Mouse (Mus musculus): ENCODE measurements around the gene Arhgdia. TPM values are rescaled to one million over a fixed set of nuclear protein-coding genes. Genes with fewer than 3 reads are reported as not detected.

Arhgdia gene
- polyA plus RNA-seq, 1 experiment from 2014 or later = 612 TPM

- Histone ChIP-seq H3K4me3 (ENCODE audit: low read length) (no peak overlapping the region), H3K36me3 (ENCODE audit: control insufficient read depth, insufficient read depth, low read length) (peaks cover 31% of the 10 kb centered on the region), H3K27me3 (ENCODE audit: control insufficient read depth, insufficient read depth, low read length) (no peaks in the 10 kb centered on the region), H3K9ac (ENCODE audit: low read depth, low read length) (no peak overlapping the region), H3K4me1 (ENCODE audit: control insufficient read depth, insufficient read depth, low read length) (peaks cover 28% of the 10 kb centered on the region), H3K27ac (ENCODE audit: low read depth, low read length) (no peak overlapping the region), H3K4me2 (replicated peaks; ENCODE audit: low read depth, low read length) (no peak overlapping the region), H3K9me3 (ENCODE audit: control insufficient read depth, low read length) (no peaks in the 10 kb centered on the region)
- WGBS = 82% methylated on average over 7 of the region's 7 CpGs
- ATAC-seq (ENCODE audit: low FRiP score, low TSS enrichment) = no peak
Observed at GRCm38 (mm10) chr11:120577211-120578023, 4.0 kb downstream of the Arhgdia start.

- Histone ChIP-seq H3K4me1 (ENCODE audit: control insufficient read depth, insufficient read depth, low read length) (peaks cover 26% of the 10 kb centered on the region), H3K27ac (ENCODE audit: low read depth, low read length) (no peak overlapping the region), H3K4me3 (ENCODE audit: low read length) (no peak overlapping the region), H3K9ac (ENCODE audit: low read depth, low read length) (no peak overlapping the region), H3K36me3 (ENCODE audit: control insufficient read depth, insufficient read depth, low read length) (peaks cover 33% of the 10 kb centered on the region), H3K27me3 (ENCODE audit: control insufficient read depth, insufficient read depth, low read length) (no peaks in the 10 kb centered on the region), H3K4me2 (replicated peaks; ENCODE audit: low read depth, low read length) (no peak overlapping the region), H3K9me3 (ENCODE audit: control insufficient read depth, low read length) (no peaks in the 10 kb centered on the region)
- WGBS = 90% methylated on average over 3 of the region's 3 CpGs
- ATAC-seq (ENCODE audit: low FRiP score, low TSS enrichment) = no peak
Observed at GRCm38 (mm10) chr11:120576365-120576981, 5.0 kb downstream of the Arhgdia start.

- H3K4me1 ChIP-seq (ENCODE audit: control insufficient read depth, insufficient read depth, low read length) = peaks cover 32% of the 10 kb centered on the region
- H3K27ac ChIP-seq (ENCODE audit: low read depth, low read length) = no peak overlapping the region
- no peaks in the 10 kb centered on the region for H3K27me3 ChIP-seq (ENCODE audit: control insufficient read depth, insufficient read depth, low read length)
- H3K36me3 ChIP-seq (ENCODE audit: control insufficient read depth, insufficient read depth, low read length) = peaks cover 38% of the 10 kb centered on the region
- H3K4me2 ChIP-seq (replicated peaks; ENCODE audit: low read depth, low read length) = no peak overlapping the region
- no peak overlapping the region for H3K9ac ChIP-seq (ENCODE audit: low read depth, low read length)
- no peak for ATAC-seq (ENCODE audit: low FRiP score, low TSS enrichment)
- no peaks in the 10 kb centered on the region for H3K9me3 ChIP-seq (ENCODE audit: control insufficient read depth, low read length)
- H3K4me3 ChIP-seq (ENCODE audit: low read length) = no peak overlapping the region
Observed at GRCm38 (mm10) chr11:120575940-120576339, 5.5 kb downstream of the Arhgdia start.

GRCm38 (mm10) chr11:120575046-120575445 is 6.4 kb downstream of the Arhgdia start:
- Histone ChIP-seq H3K36me3 (ENCODE audit: control insufficient read depth, insufficient read depth, low read length) (peaks cover 46% of the 10 kb centered on the region), H3K4me3 (ENCODE audit: low read length) (no peak overlapping the region), H3K27me3 (ENCODE audit: control insufficient read depth, insufficient read depth, low read length) (no peaks in the 10 kb centered on the region), H3K9me3 (ENCODE audit: control insufficient read depth, low read length) (no peaks in the 10 kb centered on the region), H3K4me1 (ENCODE audit: control insufficient read depth, insufficient read depth, low read length) (peaks cover 28% of the 10 kb centered on the region), H3K27ac (ENCODE audit: low read depth, low read length) (no peak overlapping the region), H3K9ac (ENCODE audit: low read depth, low read length) (0 out of 2 replicates have a peak overlapping the region, but pooled peaks have one; percentile 96), H3K4me2 (replicated peaks; ENCODE audit: low read depth, low read length) (no peak overlapping the region)
- ATAC-seq (ENCODE audit: low FRiP score, low TSS enrichment) = no peak
- WGBS = 74% methylated on average over 2 of the region's 2 CpGs

- ATAC-seq (ENCODE audit: low FRiP score, low TSS enrichment) = no peak
- Histone ChIP-seq H3K27ac (ENCODE audit: low read depth, low read length) (peak overlapping the region; percentile 31; the same call in 1 of the 2 replicates), H3K27me3 (ENCODE audit: control insufficient read depth, insufficient read depth, low read length) (no peaks in the 10 kb centered on the region), H3K9ac (ENCODE audit: low read depth, low read length) (peak overlapping the region; percentile 96), H3K36me3 (ENCODE audit: control insufficient read depth, insufficient read depth, low read length) (peaks cover 42% of the 10 kb centered on the region), H3K9me3 (ENCODE audit: control insufficient read depth, low read length) (no peaks in the 10 kb centered on the region), H3K4me3 (ENCODE audit: low read length) (peak overlapping the region; percentile 90), H3K4me1 (ENCODE audit: control insufficient read depth, insufficient read depth, low read length) (peaks cover 25% of the 10 kb centered on the region), H3K4me2 (replicated peaks; ENCODE audit: low read depth, low read length) (peak overlapping the region; percentile 92)
- 42% methylated on average over 5 of the region's 5 CpGs for WGBS
Observed at GRCm38 (mm10) chr11:120574278-120574600, 7.2 kb downstream of the Arhgdia start.

- ATAC-seq (ENCODE audit: low FRiP score, low TSS enrichment) = no peak
- peaks cover 39% of the 10 kb centered on the region for H3K36me3 ChIP-seq (ENCODE audit: control insufficient read depth, insufficient read depth, low read length)
- H3K4me2 ChIP-seq (replicated peaks; ENCODE audit: low read depth, low read length) = peak overlapping the region; percentile 92
- H3K9me3 ChIP-seq (ENCODE audit: control insufficient read depth, low read length) = no peaks in the 10 kb centered on the region
- peak overlapping the region; percentile 95 for H3K27ac ChIP-seq (ENCODE audit: low read depth, low read length)
- peaks cover 20% of the 10 kb centered on the region for H3K4me1 ChIP-seq (ENCODE audit: control insufficient read depth, insufficient read depth, low read length)
- no peaks in the 10 kb centered on the region for H3K27me3 ChIP-seq (ENCODE audit: control insufficient read depth, insufficient read depth, low read length)
- H3K4me3 ChIP-seq (ENCODE audit: low read length) = peak overlapping the region; percentile 90
- peak overlapping the region; percentile 96 for H3K9ac ChIP-seq (ENCODE audit: low read depth, low read length)
- WGBS = under 1% methylated on average over 23 of the region's 23 CpGs
Observed at GRCm38 (mm10) chr11:120573585-120574277, 7.7 kb downstream of the Arhgdia start.

- Histone ChIP-seq H3K9ac (ENCODE audit: low read depth, low read length) (peak within 1 kb of the TSS; percentile 96), H3K9me3 (ENCODE audit: control insufficient read depth, low read length) (no peaks in the 10 kb centered on the region), H3K4me2 (replicated peaks; ENCODE audit: low read depth, low read length) (peak within 1 kb of the TSS; percentile 92), H3K36me3 (ENCODE audit: control insufficient read depth, insufficient read depth, low read length) (peaks cover 39% of the 10 kb centered on the region), H3K4me1 (ENCODE audit: control insufficient read depth, insufficient read depth, low read length) (peaks cover 18% of the 10 kb centered on the region), H3K27ac (ENCODE audit: low read depth, low read length) (peak within 1 kb of the TSS; percentile 95), H3K4me3 (ENCODE audit: low read length) (peak within 1 kb of the TSS; percentile 90), H3K27me3 (ENCODE audit: control insufficient read depth, insufficient read depth, low read length) (no peaks in the 10 kb centered on the region)
- ATAC-seq (ENCODE audit: low FRiP score, low TSS enrichment) = peak; percentile 97
- under 1% methylated on average over 93 of the region's 94 CpGs for WGBS
Observed at GRCm38 (mm10) chr11:120572752-120573584, 8.5 kb downstream of the Arhgdia start, which contains the start of gene P4hb. P4hb (minus strand) TSS chr11:120573253.

GRCm38 (mm10) chr11:120572417-120572751 is 9.0 kb downstream of the Arhgdia start:
- Histone ChIP-seq H3K27ac (ENCODE audit: low read depth, low read length) (peak overlapping the region; percentile 95), H3K27me3 (ENCODE audit: control insufficient read depth, insufficient read depth, low read length) (no peaks in the 10 kb centered on the region), H3K36me3 (ENCODE audit: control insufficient read depth, insufficient read depth, low read length) (peaks cover 39% of the 10 kb centered on the region), H3K4me2 (replicated peaks; ENCODE audit: low read depth, low read length) (peak overlapping the region; percentile 92), H3K4me1 (ENCODE audit: control insufficient read depth, insufficient read depth, low read length) (peaks cover 21% of the 10 kb centered on the region), H3K9me3 (ENCODE audit: control insufficient read depth, low read length) (no peaks in the 10 kb centered on the region), H3K4me3 (ENCODE audit: low read length) (peak overlapping the region; percentile 90), H3K9ac (ENCODE audit: low read depth, low read length) (peak overlapping the region; percentile 96)
- under 1% methylated on average over 22 of the region's 24 CpGs for WGBS
- ATAC-seq (ENCODE audit: low FRiP score, low TSS enrichment) = peak; percentile 37; the same call in 1 of the 2 replicates

Measured in kidney, embryonic 14.5 days (tissue).